Mouse (Mus musculus): ENCODE data around the gene Fgfr1op. TPM values are rescaled to one million over a fixed set of nuclear protein-coding genes. Genes with fewer than 3 reads are reported as not detected.

Fgfr1op gene
- total and polyA plus RNA-seq, 2 experiments from 2014 or later: 16.3 to 18.4 TPM

- Histone ChIP-seq H3K4me1 (ENCODE audit: insufficient read depth) (no peaks in the 10 kb centered on the region), H3K27me3 (ENCODE audit: insufficient read depth, low read length) (no peaks in the 10 kb centered on the region), H3K9me3 (ENCODE audit: low read length) (no peaks in the 10 kb centered on the region), H3K4me3 (ENCODE audit: low read depth, low read length) (no peak overlapping the region), H3K9ac (no peak overlapping the region), H3K27ac (ENCODE audit: low read depth, low read length) (no peak overlapping the region), H3K36me3 (ENCODE audit: insufficient read depth) (no peaks in the 10 kb centered on the region), H3K4me2 (ENCODE audit: low read depth) (no peak overlapping the region)
- ATAC-seq (no peak), DNase-seq (no peak)
- WGBS: 80% methylated on average over 4 of the region's 4 CpGs
- TF ChIP-seq CTCF (IDR thresholded peaks at IDR 0.05; ENCODE audit: low read depth): no peak
These were observed 69.2 kb downstream of the Fgfr1op start for GRCm38 (mm10) chr17:8234537-8234936.

GRCm38 (mm10) chr17:8235743-8236142 is 70.4 kb downstream of the Fgfr1op start, which contains the start of gene Ccr6:
Ccr6 (plus strand) TSS chr17:8236043.
- TF ChIP-seq CTCF (IDR thresholded peaks at IDR 0.05; ENCODE audit: low read depth): no peak
- Histone ChIP-seq H3K9me3 (ENCODE audit: low read length) (no peaks in the 10 kb centered on the region), H3K27ac (ENCODE audit: low read depth, low read length) (no peak within 1 kb of the TSS), H3K9ac (no peak within 1 kb of the TSS), H3K4me3 (ENCODE audit: low read depth, low read length) (no peak within 1 kb of the TSS), H3K4me2 (ENCODE audit: low read depth) (no peak within 1 kb of the TSS), H3K36me3 (ENCODE audit: insufficient read depth) (no peaks in the 10 kb centered on the region), H3K27me3 (ENCODE audit: insufficient read depth, low read length) (no peaks in the 10 kb centered on the region), H3K4me1 (ENCODE audit: insufficient read depth) (no peaks in the 10 kb centered on the region)
- ATAC-seq (no peak), DNase-seq (no peak)
- WGBS: 77% methylated on average over 3 of the region's 3 CpGs

GRCm38 (mm10) chr17:8238012-8238710 is 72.9 kb downstream of the Fgfr1op start:
- TF ChIP-seq CTCF (IDR thresholded peaks at IDR 0.05; ENCODE audit: low read depth): no peak
- DNase-seq: no peak
- Histone ChIP-seq H3K9ac (no peak overlapping the region), H3K27ac (ENCODE audit: low read depth, low read length) (no peak overlapping the region), H3K36me3 (ENCODE audit: insufficient read depth) (no peaks in the 10 kb centered on the region), H3K4me2 (ENCODE audit: low read depth) (no peak overlapping the region), H3K4me3 (ENCODE audit: low read depth, low read length) (no peak overlapping the region), H3K9me3 (ENCODE audit: low read length) (no peaks in the 10 kb centered on the region), H3K4me1 (ENCODE audit: insufficient read depth) (no peaks in the 10 kb centered on the region), H3K27me3 (ENCODE audit: insufficient read depth, low read length) (no peaks in the 10 kb centered on the region)
- WGBS: 84% methylated on average over 15 of the region's 15 CpGs
- ATAC-seq: no peak

GRCm38 (mm10) chr17:8239561-8239960 is 74.3 kb downstream of the Fgfr1op start:
- Histone ChIP-seq H3K4me3 (ENCODE audit: low read depth, low read length) (no peak overlapping the region), H3K9me3 (ENCODE audit: low read length) (no peaks in the 10 kb centered on the region), H3K4me2 (ENCODE audit: low read depth) (no peak overlapping the region), H3K36me3 (ENCODE audit: insufficient read depth) (no peaks in the 10 kb centered on the region), H3K4me1 (ENCODE audit: insufficient read depth) (no peaks in the 10 kb centered on the region), H3K27me3 (ENCODE audit: insufficient read depth, low read length) (no peaks in the 10 kb centered on the region), H3K9ac (no peak overlapping the region), H3K27ac (ENCODE audit: low read depth, low read length) (no peak overlapping the region)
- DNase-seq: no peak
- WGBS: 75% methylated on average over 3 of the region's 3 CpGs
- ATAC-seq: no peak
- TF ChIP-seq CTCF (IDR thresholded peaks at IDR 0.05; ENCODE audit: low read depth): no peak

DNA sequence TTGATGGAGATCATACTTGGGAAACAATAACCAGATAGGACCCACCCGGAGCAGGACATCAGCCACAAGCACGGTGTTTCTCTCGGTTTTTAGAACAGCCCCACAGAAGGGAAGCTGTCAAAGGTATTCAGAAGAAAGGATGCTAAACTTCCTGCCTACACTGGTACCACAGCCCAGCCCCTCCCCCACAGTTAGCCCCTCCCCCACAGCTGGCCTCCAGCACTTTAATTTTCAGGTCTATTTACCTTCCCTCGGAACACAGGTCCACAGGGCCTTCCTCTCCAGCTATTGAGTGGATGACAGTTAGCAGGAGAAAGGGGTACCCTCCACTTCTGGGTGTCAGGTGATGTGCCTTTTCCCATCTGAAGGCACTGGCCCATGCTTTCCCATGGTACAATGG is 75.2 kb downstream of the Fgfr1op start:
- ATAC-seq: no peak
- no peak for TF ChIP-seq CTCF (IDR thresholded peaks at IDR 0.05; ENCODE audit: low read depth)
- WGBS: 74% methylated on average over 4 of the region's 4 CpGs
- Histone ChIP-seq H3K9me3 (ENCODE audit: low read length) (no peaks in the 10 kb centered on the region), H3K36me3 (ENCODE audit: insufficient read depth) (no peaks in the 10 kb centered on the region), H3K4me3 (ENCODE audit: low read depth, low read length) (no peak overlapping the region), H3K4me1 (ENCODE audit: insufficient read depth) (no peaks in the 10 kb centered on the region), H3K4me2 (ENCODE audit: low read depth) (no peak overlapping the region), H3K27ac (ENCODE audit: low read depth, low read length) (no peak overlapping the region), H3K9ac (no peak overlapping the region), H3K27me3 (ENCODE audit: insufficient read depth, low read length) (no peaks in the 10 kb centered on the region)
- DNase-seq: no peak

GRCm38 (mm10) chr17:8241645-8242044 is 76.3 kb downstream of the Fgfr1op start:
- H3K4me1 ChIP-seq (ENCODE audit: insufficient read depth): no peaks in the 10 kb centered on the region
- no peaks in the 10 kb centered on the region for H3K27me3 ChIP-seq (ENCODE audit: insufficient read depth, low read length)
- H3K27ac ChIP-seq (ENCODE audit: low read depth, low read length): no peak overlapping the region
- no peak overlapping the region for H3K9ac ChIP-seq
- no peak for ATAC-seq
- H3K4me3 ChIP-seq (ENCODE audit: low read depth, low read length): no peak overlapping the region
- no peak overlapping the region for H3K4me2 ChIP-seq (ENCODE audit: low read depth)
- no peak for DNase-seq
- WGBS: 67% methylated on average over 12 of the region's 12 CpGs
- no peaks in the 10 kb centered on the region for H3K9me3 ChIP-seq (ENCODE audit: low read length)
- TF ChIP-seq CTCF (IDR thresholded peaks at IDR 0.05; ENCODE audit: low read depth): no peak
- no peaks in the 10 kb centered on the region for H3K36me3 ChIP-seq (ENCODE audit: insufficient read depth)

GRCm38 (mm10) chr17:8242186-8242585 is 76.9 kb downstream of the Fgfr1op start:
- no peak for TF ChIP-seq CTCF (IDR thresholded peaks at IDR 0.05; ENCODE audit: low read depth)
- WGBS: 92% methylated on average over 11 of the region's 11 CpGs
- no peaks in the 10 kb centered on the region for H3K36me3 ChIP-seq (ENCODE audit: insufficient read depth)
- DNase-seq: no peak
- no peak overlapping the region for H3K27ac ChIP-seq (ENCODE audit: low read depth, low read length)
- no peak overlapping the region for H3K4me3 ChIP-seq (ENCODE audit: low read depth, low read length)
- H3K27me3 ChIP-seq (ENCODE audit: insufficient read depth, low read length): no peaks in the 10 kb centered on the region
- H3K9ac ChIP-seq: no peak overlapping the region
- no peaks in the 10 kb centered on the region for H3K9me3 ChIP-seq (ENCODE audit: low read length)
- H3K4me2 ChIP-seq (ENCODE audit: low read depth): no peak overlapping the region
- H3K4me1 ChIP-seq (ENCODE audit: insufficient read depth): no peaks in the 10 kb centered on the region
- no peak for ATAC-seq
